Comparison of ENCODE assay signal across 8 mouse cellular contexts in genomic region chrX:170021205-170021604, GRCm38 (mm10). TPM values are rescaled to one million over a fixed set of nuclear protein-coding genes. Genes with fewer than 3 reads are reported as not detected.
DNase-seq lines count a peak whose midpoint lies in the region; ATAC-seq and TF ChIP-seq lines count a peak whose summit lies in the region.
"Not testable (repeated sequence)": the region's sequence is repeated elsewhere in the genome, so short reads cannot be mapped to it uniquely, and the experiment has no call there.

No protein-coding gene starts in this region.

- H3K4me1 ChIP-seq in cortical plate, adult 2 months (ENCODE audit: control insufficient read depth, insufficient read depth, low read length); forebrain, embryonic 14.5 days (ENCODE audit: control insufficient read depth, insufficient read depth, low read length); hindbrain, embryonic 14.5 days (replicated peaks; ENCODE audit: control insufficient read depth, insufficient read depth, low read length); limb, embryonic 14.5 days (ENCODE audit: control insufficient read depth, insufficient read depth, low read length): not testable (repeated sequence)

- not testable (repeated sequence) for ATAC-seq in forebrain, embryonic 14.5 days; hindbrain, embryonic 14.5 days (ENCODE audit: low FRiP score); limb, embryonic 14.5 days (ENCODE audit: low FRiP score, low read depth)

- H3K9me3 ChIP-seq in forebrain, embryonic 14.5 days (replicated peaks; ENCODE audit: control insufficient read depth, low read length) = peaks cover 12% of the 10 kb centered on the region
- peaks cover 24% of the 10 kb centered on the region for H3K9me3 ChIP-seq in hindbrain, embryonic 14.5 days (ENCODE audit: control insufficient read depth, low read length)
- H3K9me3 ChIP-seq in limb, embryonic 14.5 days (ENCODE audit: control insufficient read depth, low read length) = peaks cover 15% of the 10 kb centered on the region

- TF ChIP-seq CTCF in cortical plate, adult 2 months (IDR thresholded peaks at IDR 0.05; ENCODE audit: extremely low read depth, insufficient read depth, low read length) = not testable (repeated sequence)

- not testable (repeated sequence) for TF ChIP-seq POLR2A in cortical plate, adult 2 months (IDR thresholded peaks at IDR 0.05; ENCODE audit: extremely low read depth, insufficient read depth, low read length); limb, embryonic 14.5 days (IDR thresholded peaks at IDR 0.05; ENCODE audit: borderline replicate concordance, extremely low read depth, insufficient read depth, insufficient read length)

- not testable (repeated sequence) for H3K9ac ChIP-seq in forebrain, embryonic 14.5 days (ENCODE audit: low read length); hindbrain, embryonic 14.5 days; limb, embryonic 14.5 days (ENCODE audit: low read depth, low read length, severe bottlenecking)

- not testable (repeated sequence) for H3K4me2 ChIP-seq in forebrain, embryonic 14.5 days (ENCODE audit: low read length); hindbrain, embryonic 14.5 days (replicated peaks); limb, embryonic 14.5 days (replicated peaks; ENCODE audit: low read depth, low read length, severe bottlenecking)

- peak; percentile 25 for DNase-seq in 3T3-L1 (ENCODE audit: low read depth, low spot score)
- peak; percentile 100 for DNase-seq in ZHBTc4 (ENCODE audit: low read depth, low spot score)
- DNase-seq in forebrain, embryonic 14.5 days (ENCODE audit: low spot score) = peak; percentile 23
- DNase-seq in hindbrain, embryonic 14.5 days (ENCODE audit: low spot score) = peak; percentile 23
- peak; percentile 9 for DNase-seq in limb, embryonic 14.5 days (ENCODE audit: low spot score)
- peak; percentile 53 for DNase-seq in neural tube, embryonic 10.5 days (ENCODE audit: extremely low spot score, low spot score)
- DNase-seq in testis, postnatal 14 days (ENCODE audit: low spot score) = peak; percentile 66

- H3K36me3 ChIP-seq in forebrain, embryonic 14.5 days (ENCODE audit: control insufficient read depth, insufficient read depth, low read length) = peaks cover 43% of the 10 kb centered on the region
- peaks cover 53% of the 10 kb centered on the region for H3K36me3 ChIP-seq in hindbrain, embryonic 14.5 days (replicated peaks; ENCODE audit: control insufficient read depth, insufficient read depth)
- H3K36me3 ChIP-seq in limb, embryonic 14.5 days (ENCODE audit: control insufficient read depth, insufficient read depth, low read length) = peaks cover 48% of the 10 kb centered on the region

- not testable (repeated sequence) for H3K4me3 ChIP-seq in cortical plate, adult 2 months (ENCODE audit: insufficient read depth, low read length); forebrain, embryonic 14.5 days (ENCODE audit: low read depth, low read length); hindbrain, embryonic 14.5 days (replicated peaks; ENCODE audit: low read length); limb, embryonic 14.5 days (replicated peaks; ENCODE audit: low read length)

- 73% methylated on average over 12 of the region's 12 CpGs for WGBS in forebrain, embryonic 14.5 days
- WGBS in hindbrain, embryonic 14.5 days = 77% methylated on average over 12 of the region's 12 CpGs
- 75% methylated on average over 12 of the region's 12 CpGs for WGBS in limb, embryonic 14.5 days

- H3K27me3 ChIP-seq in forebrain, embryonic 14.5 days (replicated peaks; ENCODE audit: control insufficient read depth, insufficient read depth, low read length); hindbrain, embryonic 14.5 days (ENCODE audit: control insufficient read depth, insufficient read depth, low read length); limb, embryonic 14.5 days (ENCODE audit: control insufficient read depth, insufficient read depth, low read length): not testable (repeated sequence)

- H3K27ac ChIP-seq in cortical plate, adult 2 months (ENCODE audit: insufficient read depth, low read length) = peak overlapping the region; percentile 27; the same call in 1 of the 2 replicates
- H3K27ac ChIP-seq in forebrain, embryonic 14.5 days (ENCODE audit: low read depth, low read length); hindbrain, embryonic 14.5 days; limb, embryonic 14.5 days (replicated peaks; ENCODE audit: low read depth, low read length): not testable (repeated sequence)

RNA-seq across cellular contexts. Expression of gene Gm21887, which starts 11.7 kb away (rescaled TPM):
- polyA plus RNA-seq in cortical plate, adult 2 months (2012; rRNA removed) = 593 and 681 TPM in 2 replicates
- 77.4 and 108 TPM in 2 replicates for polyA plus RNA-seq in forebrain, embryonic 14.5 days (2014; fragmentation: Nextera tagmentation; extraction: Ambion mirVana)
- polyA plus RNA-seq in hindbrain, embryonic 14.5 days (2014; fragmentation: Nextera tagmentation; extraction: Ambion mirVana) = 109 and 130 TPM in 2 replicates
- 580 and 2,943 TPM in 2 replicates for polyA plus RNA-seq in limb, embryonic 14.5 days (2012; rRNA removed)
- 187 and 412 TPM in 2 replicates for polyA plus RNA-seq in limb, embryonic 14.5 days (2014; fragmentation: Nextera tagmentation; extraction: Ambion mirVana)

Comparison
In these comparisons a context has a peak if more than half of its experiments do, and no peak if none do; other contexts are left out.
1. DNase-seq: peak in every context shown above with its lines; median percentile 100 in ZHBTc4; 66 in testis, postnatal 14 days; 53 in neural tube, embryonic 10.5 days; 25 in 3T3-L1; 23 in forebrain, embryonic 14.5 days; 23 in hindbrain, embryonic 14.5 days; 9 in limb, embryonic 14.5 days.